Mouse (Mus musculus) CH12.LX (cell line): ENCODE measurements around the gene Gm20920. TPM values are rescaled to one million over a fixed set of nuclear protein-coding genes. Genes with fewer than 3 reads are reported as not detected.
"Not testable (repeated sequence)": the region's sequence is repeated elsewhere in the genome, so short reads cannot be mapped to it uniquely, and the experiment has no call there.

Experiments
- DNase-seq: peaks from one replicate; pipeline ENCODE4 v3.0.0-alpha.2; 2013; ENCODE audit errors: extremely low read depth
- H3K27ac ChIP-seq: 2 replicates; pipeline ENCODE4 v1.5.1; 2012; ENCODE audit warnings: low read depth, mild to moderate bottlenecking, control low read depth, moderate library complexity; ENCODE audit not compliant: insufficient read depth
- H3K27me3 ChIP-seq: replicated peaks from 2 replicates; pipeline ENCODE3; 2012; ENCODE audit warnings: inconsistent platforms
- H3K36me3 ChIP-seq, 2 experiments: replicated peaks in 1 of 2; 2 replicates each; pipeline versions ENCODE3 to v1.6.1; 2012; ENCODE audit warnings: inconsistent platforms in 1 of 2, low read length in 1 of 2, mild to moderate bottlenecking in 1 of 2, mixed read lengths in 1 of 2, moderate library complexity in 1 of 2; ENCODE audit not compliant: control insufficient read depth in 1 of 2, insufficient read depth in 1 of 2
- H3K4me1 ChIP-seq, 2 experiments: 2 replicates each; pipeline ENCODE4 v1.6.1; 2012; ENCODE audit warnings: inconsistent platforms in 1 of 2, moderate library complexity in 1 of 2; ENCODE audit not compliant: insufficient read depth in 2 of 2, control insufficient read depth in 1 of 2
- H3K4me2 ChIP-seq: 2 replicates; pipeline ENCODE4 v1.6.1; 2012; ENCODE audit warnings: low read depth, mild to moderate bottlenecking, control low read depth; ENCODE audit not compliant: poor library complexity, insufficient read depth, severe bottlenecking
- H3K4me3 ChIP-seq, 3 experiments: fragments of 150-350 bp in 1 of 3; sonication (generic) in 1 of 3; replicated peaks in 1 of 3; 2 replicates each; pipeline versions ENCODE3 to v1.5.1; 2011 to 2012; ENCODE audit warnings: low read depth in 2 of 3, low read length in 2 of 3, mild to moderate bottlenecking in 2 of 3, moderate library complexity in 2 of 3, control low read depth in 1 of 3, improper control_type of control experiment in 1 of 3, inconsistent platforms in 1 of 3, mixed read lengths in 1 of 3; ENCODE audit not compliant: poor library complexity in 1 of 3
- H3K79me2 ChIP-seq: replicated peaks from 2 replicates; pipeline ENCODE4 v1.6.1; 2012; ENCODE audit warnings: mild to moderate bottlenecking, moderate library complexity; ENCODE audit not compliant: control insufficient read depth, poor library complexity, insufficient read depth, severe bottlenecking; ENCODE audit errors: extremely low read depth
- H3K9ac ChIP-seq: 2 replicates; pipeline ENCODE4 v1.6.1; 2012; ENCODE audit warnings: low read depth, mild to moderate bottlenecking, control low read depth, moderate library complexity; ENCODE audit not compliant: insufficient read depth
- H3K9me3 ChIP-seq: replicated peaks from 2 replicates; pipeline ENCODE3; 2012; ENCODE audit warnings: low read length, inconsistent platforms, mixed read lengths
- dilution Hi-C: fragments of 300-500 bp; cut with MboI; formaldehyde crosslinking; loops from 2 replicates; pipeline ENCODE4 v1.14.3; 2020; ENCODE audit warnings: low sequenced_read_pairs; ENCODE audit not compliant: extremely low pct_unique_long_range_greater_than_20kb, extremely low pct_ligation_motif_present
- in situ Hi-C: fragments of 300-500 bp; cut with MboI; formaldehyde crosslinking; loops from 3 replicates; pipeline ENCODE4 v1.14.3; 2019; ENCODE audit warnings: low sequenced_read_pairs, low pct_ligation_motif_present, low pct_unique_long_range_greater_than_20kb, mixed read lengths
- polyA plus RNA-seq: library from polyadenylated mRNA; unstranded; fragments of >175 nt; gene quantifications from 2 replicates; pipeline ENCODE4 v1.2.1, GENCODE M21; 2012; ENCODE audit warnings: low read depth; ENCODE audit not compliant: insufficient read length
- total RNA-seq, 2 experiments: library from RNA; depleted of rRNA; stranded (reverse); fragments of 300-350 nt in 1 of 2; fragments of >200 nt in 1 of 2; gene quantifications; 2 replicates each; pipeline ENCODE4 v1.2.3; 2012 to 2014

Gene Gm20920
- total RNA-seq (2012; rRNA removed) (not detected in 2 replicates), total RNA-seq (2014; rRNA removed) (not detected in 2 replicates), polyA plus RNA-seq (not detected in 2 replicates)

- H3K27me3 ChIP-seq, DNase-seq, H3K9me3 ChIP-seq, in situ Hi-C loops, H3K4me2 ChIP-seq, H3K79me2 ChIP-seq, H3K4me1 ChIP-seq, H3K36me3 ChIP-seq, H3K27ac ChIP-seq, dilution Hi-C loops, H3K9ac ChIP-seq, H3K4me3 ChIP-seq: not testable (repeated sequence)
Observed at GRCm38 (mm10) chrY:51851820-51852219, at the start of gene Gm20920. TSS of gene Gm20920 (plus strand) at chrY:51852120.
